In the genomic region with DNA sequence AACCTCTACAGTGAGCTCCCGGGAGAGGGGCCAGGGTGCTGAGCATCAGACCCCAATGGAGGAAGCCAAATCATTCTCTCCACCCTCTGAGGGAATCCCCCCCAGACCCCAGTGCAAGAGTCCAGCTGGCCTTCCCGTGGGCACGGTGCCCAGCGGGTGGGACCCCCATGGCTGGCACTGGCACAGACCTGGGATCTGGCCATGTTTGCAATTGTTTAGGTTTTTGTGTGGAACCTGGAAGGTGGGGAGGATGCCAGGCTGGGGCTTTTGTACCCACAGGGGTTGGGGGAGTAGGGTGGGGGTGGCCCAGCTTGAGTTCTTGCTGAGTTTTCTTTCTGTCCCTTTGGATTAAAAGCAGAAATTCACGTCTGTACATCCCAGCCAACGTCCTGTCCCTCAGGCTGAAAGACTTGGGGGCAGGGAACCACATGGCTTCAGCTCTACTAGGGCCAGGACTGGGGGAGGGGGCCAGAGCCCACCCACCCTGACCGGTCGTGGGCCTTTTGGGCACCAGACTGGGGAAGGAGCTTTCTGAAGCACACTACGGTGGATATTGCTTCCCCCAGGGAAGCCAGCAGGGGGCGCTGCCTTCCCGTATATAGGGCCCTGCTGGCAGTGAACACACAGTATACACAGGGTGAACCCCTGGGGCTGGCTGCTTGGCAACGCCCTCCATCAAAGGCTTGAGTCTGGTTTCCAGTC, we compare ENCODE assay signal across 8 mouse cellular contexts. TPM values are rescaled to one million over a fixed set of nuclear protein-coding genes. Genes with fewer than 3 reads are reported as not detected.
A peak's percentile ranks its signal among the peaks of the same experiment; 100 is the strongest.
DNase-seq lines count a peak whose midpoint lies in the region; ATAC-seq lines count a peak whose summit lies in the region.

No protein-coding gene starts in this region.

- H3K27me3 ChIP-seq in hindbrain, embryonic 12.5 days = peaks cover 78% of the 10 kb centered on the region

- H3K4me1 ChIP-seq in hindbrain, embryonic 12.5 days = peaks cover 85% of the 10 kb centered on the region

- DNase-seq in NIH3T3 (ENCODE audit: low read depth) = peak; percentile 94
- peak; percentile 95 for DNase-seq in cerebellum, postnatal 10 days
- peak; percentile 84 to 85 for DNase-seq in frontal cortex, postnatal 14 days (ENCODE audit: low spot score in 2 of 2)
- peak; percentile 85 to 88 for DNase-seq in layer of hippocampus, postnatal 36 days
- DNase-seq in lung, postnatal 25 days (ENCODE audit: low spot score) = peak; percentile 88
- peak; percentile 96 for DNase-seq in retina, embryonic 14.5 days (ENCODE audit: low spot score)
- peak; percentile 80 to 81 for DNase-seq in thymus, postnatal 36 days

- H3K9me3 ChIP-seq in hindbrain, embryonic 12.5 days (replicated peaks) = no peaks in the 10 kb centered on the region

- peak; percentile 62 for ATAC-seq in hindbrain, embryonic 12.5 days (ENCODE audit: low FRiP score)

- H3K27ac ChIP-seq in hindbrain, embryonic 12.5 days = peak overlapping the region; percentile 68; the same call in 1 of the 2 replicates

- 11% methylated on average over 12 of the region's 12 CpGs for WGBS in hindbrain, embryonic 12.5 days

- H3K36me3 ChIP-seq in hindbrain, embryonic 12.5 days = no peaks in the 10 kb centered on the region

- 0 out of 2 replicates have a peak overlapping the region, but pooled peaks have one; percentile 13 for H3K9ac ChIP-seq in hindbrain, embryonic 12.5 days

- no peak overlapping the region for H3K4me3 ChIP-seq in hindbrain, embryonic 12.5 days

- H3K4me2 ChIP-seq in hindbrain, embryonic 12.5 days (replicated peaks) = 0 out of 2 replicates have a peak overlapping the region, but pooled peaks have one; percentile 19

RNA-seq across cellular contexts. Expression of a gene that starts 7.7 kb away (rescaled TPM):
- 4.6 and 4.9 TPM in 2 replicates for polyA plus RNA-seq in hindbrain, embryonic 12.5 days (2016; fragmentation: Nextera tagmentation; extraction: Ambion mirVana)
- 1 to 10 TPM; 1.2 to 2.0 TPM for total RNA-seq in layer of hippocampus, postnatal 36 days (2021)

RNA-seq across cellular contexts. Expression of a gene that starts 13.9 kb away (rescaled TPM):
- polyA plus RNA-seq in hindbrain, embryonic 12.5 days (2016; fragmentation: Nextera tagmentation; extraction: Ambion mirVana) = 3.0 and 3.6 TPM in 2 replicates
- not detected for total RNA-seq in layer of hippocampus, postnatal 36 days (2021)

RNA-seq across cellular contexts. Expression of a gene that starts 21.3 kb away (rescaled TPM):
- polyA plus RNA-seq in hindbrain, embryonic 12.5 days (2016; fragmentation: Nextera tagmentation; extraction: Ambion mirVana) = 20.9 and 21.3 TPM in 2 replicates
- total RNA-seq in layer of hippocampus, postnatal 36 days (2021) = 10 to 100 TPM; 85.9 to 92.2 TPM

RNA-seq across cellular contexts. Expression of a gene that starts 22.8 kb away (rescaled TPM):
- polyA plus RNA-seq in hindbrain, embryonic 12.5 days (2016; fragmentation: Nextera tagmentation; extraction: Ambion mirVana) = 51.2 and 55.9 TPM in 2 replicates
- 100 to 1,000 TPM in 1 of 2 experiments, 10 to 100 TPM in 1; 95.2 to 115 TPM for total RNA-seq in layer of hippocampus, postnatal 36 days (2021)

RNA-seq across cellular contexts. Expression of a gene that starts 46.3 kb away (rescaled TPM):
- 62.5 and 64.8 TPM in 2 replicates for polyA plus RNA-seq in hindbrain, embryonic 12.5 days (2016; fragmentation: Nextera tagmentation; extraction: Ambion mirVana)
- total RNA-seq in layer of hippocampus, postnatal 36 days (2021) = 1 to 10 TPM; 7.2 to 7.6 TPM
